Mouse (Mus musculus) heart, embryonic 12.5 days (tissue): Measurements from ENCODE around the gene Stx11. TPM values are rescaled to one million over a fixed set of nuclear protein-coding genes. Genes with fewer than 3 reads are reported as not detected.

Experiments used
- ATAC-seq: fragments of 200-750 bp; cut with Nextera tagmentation; 2 replicates; pipeline ENCODE4 v1.8.0; 2017; ENCODE audit warnings: moderate TSS enrichment, moderate library complexity; ENCODE audit not compliant: insufficient number of reproducible peaks, low FRiP score
- H3K27ac ChIP-seq: fragments of 300-500 bp; sonication (generic); 2 replicates; pipeline ENCODE4 v1.5.1; 2016; ENCODE audit warnings: mild to moderate bottlenecking, moderate library complexity; ENCODE audit not compliant: poor library complexity, severe bottlenecking
- H3K27me3 ChIP-seq: fragments of 300-500 bp; sonication (generic); replicated peaks from 2 replicates; pipeline ENCODE4 v1.6.1; 2016; ENCODE audit warnings: mild to moderate bottlenecking, moderate library complexity
- H3K36me3 ChIP-seq: fragments of 300-500 bp; sonication (generic); 2 replicates; pipeline ENCODE4 v1.6.1; 2016; ENCODE audit warnings: mild to moderate bottlenecking, moderate library complexity
- H3K4me1 ChIP-seq: fragments of 300-500 bp; sonication (generic); replicated peaks from 2 replicates; pipeline ENCODE4 v1.6.1; 2016; ENCODE audit warnings: mild to moderate bottlenecking
- H3K4me2 ChIP-seq: fragments of 300-500 bp; sonication (generic); 2 replicates; pipeline ENCODE4 v1.6.1; 2016; ENCODE audit warnings: mild to moderate bottlenecking, moderate library complexity
- H3K4me3 ChIP-seq: fragments of 300-500 bp; sonication (generic); 2 replicates; pipeline ENCODE4 v1.5.1; 2016; ENCODE audit warnings: mild to moderate bottlenecking
- H3K9ac ChIP-seq: fragments of 300-500 bp; sonication (generic); 2 replicates; pipeline ENCODE4 v1.6.1; 2016; ENCODE audit warnings: mild to moderate bottlenecking, moderate library complexity
- H3K9me3 ChIP-seq: fragments of 300-500 bp; sonication (generic); replicated peaks from 2 replicates; pipeline ENCODE4 v1.6.1; 2016; ENCODE audit warnings: mild to moderate bottlenecking, moderate library complexity
- WGBS: fragments of 180-500 bp; shearing (Covaris S2); methylation state at CpG from one replicate; pipeline ENCODE4 v1.1.7; 2016; 5-methylcytosine and 5-hydroxymethylcytosine counted together
- polyA plus RNA-seq: library from polyadenylated mRNA; unstranded; fragments of >200 nt; fragmentation: Nextera tagmentation; extraction: Ambion mirVana; gene quantifications from 2 replicates; pipeline ENCODE4 v1.2.1, GENCODE M21; 2016

Stx11 gene
- polyA plus RNA-seq, 1 experiment from 2014 or later, result 5.5 TPM

- Histone ChIP-seq H3K4me2 (no peak overlapping the region), H3K9me3 (no peaks in the 10 kb centered on the region), H3K9ac (no peak overlapping the region), H3K4me3 (no peak overlapping the region), H3K27ac (no peak overlapping the region), H3K27me3 (no peaks in the 10 kb centered on the region), H3K36me3 (no peaks in the 10 kb centered on the region), H3K4me1 (peaks cover 15% of the 10 kb centered on the region; the same call in 1 of the 2 replicates)
- ATAC-seq, result no peak
- WGBS, result 51% methylated on average over 3 of the region's 3 CpGs
These were observed 19.4 kb upstream of the Stx11 start for GRCm38 (mm10) chr10:12983516-12983915.

GRCm38 (mm10) chr10:12981071-12981470 lies 17.0 kb upstream of the Stx11 start:
- H3K27me3 ChIP-seq, result no peaks in the 10 kb centered on the region
- H3K4me3 ChIP-seq, result no peak overlapping the region
- H3K4me2 ChIP-seq, result no peak overlapping the region
- H3K36me3 ChIP-seq, result no peaks in the 10 kb centered on the region
- no peak overlapping the region for H3K9ac ChIP-seq
- peaks cover 6% of the 10 kb centered on the region; the same call in 1 of the 2 replicates for H3K4me1 ChIP-seq
- H3K27ac ChIP-seq, result no peak overlapping the region
- ATAC-seq, result no peak
- H3K9me3 ChIP-seq, result no peaks in the 10 kb centered on the region
- WGBS, result 68% methylated on average over 7 of the region's 7 CpGs

DNA sequence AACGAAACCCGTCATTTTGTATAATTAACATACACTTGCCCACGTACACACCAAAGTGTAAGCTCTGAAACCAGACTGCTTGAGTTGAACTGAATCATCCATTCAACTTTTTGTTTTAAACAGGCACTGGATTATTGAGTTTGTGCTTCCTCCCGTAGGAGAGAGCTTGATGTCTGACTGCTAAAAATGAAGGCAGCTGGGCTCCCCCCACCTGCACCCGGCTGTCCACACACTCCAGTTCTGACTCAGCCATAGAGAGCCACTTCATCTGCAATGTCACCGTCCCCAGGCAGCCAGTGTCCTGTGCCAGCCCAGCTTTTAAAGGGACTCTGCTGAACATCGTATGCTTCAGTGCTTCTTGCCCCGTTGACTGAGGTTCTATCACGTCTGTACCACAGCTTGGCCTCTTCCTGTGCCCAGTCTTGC lies 13.7 kb upstream of the Stx11 start:
- no peak overlapping the region for H3K4me2 ChIP-seq
- H3K27ac ChIP-seq, result no peak overlapping the region
- WGBS, result 70% methylated on average over 9 of the region's 9 CpGs
- no peak overlapping the region for H3K4me3 ChIP-seq
- H3K9ac ChIP-seq, result no peak overlapping the region
- H3K36me3 ChIP-seq, result no peaks in the 10 kb centered on the region
- ATAC-seq, result no peak
- no peaks in the 10 kb centered on the region for H3K9me3 ChIP-seq
- no peaks in the 10 kb centered on the region for H3K27me3 ChIP-seq
- H3K4me1 ChIP-seq, result peaks cover 3% of the 10 kb centered on the region; the same call in 1 of the 2 replicates

DNA sequence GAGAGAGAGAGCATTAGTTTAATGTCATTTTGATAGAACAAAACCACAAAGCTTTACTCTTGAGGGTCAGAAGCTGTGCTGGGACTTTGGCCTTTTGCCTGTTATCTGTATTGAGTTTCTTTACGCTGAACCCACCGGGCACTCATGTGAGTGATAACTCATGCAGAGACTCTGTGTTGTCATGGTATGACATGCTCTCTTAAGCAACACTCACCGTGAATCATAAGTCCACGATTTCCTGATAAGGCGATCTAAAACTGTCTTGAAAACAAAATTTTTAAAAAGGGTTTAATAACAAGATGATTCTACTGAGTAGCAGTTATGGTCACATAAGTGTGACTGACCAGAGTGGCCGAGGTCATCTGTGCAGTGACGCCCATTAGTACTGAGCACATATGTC lies 12.5 kb upstream of the Stx11 start:
- no peaks in the 10 kb centered on the region for H3K9me3 ChIP-seq
- no peak overlapping the region for H3K4me2 ChIP-seq
- H3K9ac ChIP-seq, result no peak overlapping the region
- H3K27ac ChIP-seq, result no peak overlapping the region
- H3K4me1 ChIP-seq, result peaks cover 3% of the 10 kb centered on the region; the same call in 1 of the 2 replicates
- 79% methylated on average over 7 of the region's 7 CpGs for WGBS
- H3K36me3 ChIP-seq, result no peaks in the 10 kb centered on the region
- no peak overlapping the region for H3K4me3 ChIP-seq
- ATAC-seq, result no peak
- no peaks in the 10 kb centered on the region for H3K27me3 ChIP-seq

DNA sequence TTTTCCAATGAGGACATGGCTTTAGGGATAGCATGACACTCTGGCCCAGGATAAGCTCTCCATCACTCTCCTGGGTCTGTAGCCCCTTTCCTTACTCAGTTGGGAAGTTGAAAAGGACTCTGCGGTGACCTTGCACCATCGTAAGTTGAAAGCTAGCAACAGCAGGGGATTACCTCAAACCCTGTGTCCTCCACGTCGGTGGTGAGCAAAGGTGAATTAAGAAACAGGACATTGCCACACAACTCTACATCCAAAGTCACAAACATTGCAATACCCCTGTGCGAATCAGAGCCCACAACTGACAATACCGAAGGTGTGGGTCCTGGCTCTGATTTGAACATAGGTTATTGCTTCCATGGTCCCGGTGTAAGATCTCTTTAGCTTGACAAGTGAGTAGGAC lies 11.9 kb upstream of the Stx11 start:
- no peak overlapping the region for H3K4me3 ChIP-seq
- no peak overlapping the region for H3K4me2 ChIP-seq
- H3K9me3 ChIP-seq, result no peaks in the 10 kb centered on the region
- 81% methylated on average over 7 of the region's 7 CpGs for WGBS
- no peak overlapping the region for H3K9ac ChIP-seq
- peaks cover 3% of the 10 kb centered on the region; the same call in 1 of the 2 replicates for H3K4me1 ChIP-seq
- H3K27ac ChIP-seq, result no peak overlapping the region
- H3K36me3 ChIP-seq, result no peaks in the 10 kb centered on the region
- no peak for ATAC-seq
- H3K27me3 ChIP-seq, result no peaks in the 10 kb centered on the region

GRCm38 (mm10) chr10:12975461-12975860 lies 11.4 kb upstream of the Stx11 start:
- ATAC-seq, result no peak
- WGBS, result 87% methylated on average over 3 of the region's 3 CpGs
- H3K36me3 ChIP-seq, result no peaks in the 10 kb centered on the region
- no peak overlapping the region for H3K9ac ChIP-seq
- no peak overlapping the region for H3K27ac ChIP-seq
- H3K4me1 ChIP-seq, result no peaks in the 10 kb centered on the region
- no peak overlapping the region for H3K4me3 ChIP-seq
- H3K4me2 ChIP-seq, result no peak overlapping the region
- H3K9me3 ChIP-seq, result no peaks in the 10 kb centered on the region
- no peaks in the 10 kb centered on the region for H3K27me3 ChIP-seq

- no peak overlapping the region for H3K4me3 ChIP-seq
- no peak for ATAC-seq
- H3K9me3 ChIP-seq, result no peaks in the 10 kb centered on the region
- WGBS, result 86% methylated on average over 6 of the region's 6 CpGs
- no peaks in the 10 kb centered on the region for H3K27me3 ChIP-seq
- H3K36me3 ChIP-seq, result no peaks in the 10 kb centered on the region
- H3K4me2 ChIP-seq, result no peak overlapping the region
- H3K27ac ChIP-seq, result no peak overlapping the region
- H3K4me1 ChIP-seq, result no peaks in the 10 kb centered on the region
- no peak overlapping the region for H3K9ac ChIP-seq
These were observed 10.5 kb upstream of the Stx11 start for GRCm38 (mm10) chr10:12974572-12974971.

DNA sequence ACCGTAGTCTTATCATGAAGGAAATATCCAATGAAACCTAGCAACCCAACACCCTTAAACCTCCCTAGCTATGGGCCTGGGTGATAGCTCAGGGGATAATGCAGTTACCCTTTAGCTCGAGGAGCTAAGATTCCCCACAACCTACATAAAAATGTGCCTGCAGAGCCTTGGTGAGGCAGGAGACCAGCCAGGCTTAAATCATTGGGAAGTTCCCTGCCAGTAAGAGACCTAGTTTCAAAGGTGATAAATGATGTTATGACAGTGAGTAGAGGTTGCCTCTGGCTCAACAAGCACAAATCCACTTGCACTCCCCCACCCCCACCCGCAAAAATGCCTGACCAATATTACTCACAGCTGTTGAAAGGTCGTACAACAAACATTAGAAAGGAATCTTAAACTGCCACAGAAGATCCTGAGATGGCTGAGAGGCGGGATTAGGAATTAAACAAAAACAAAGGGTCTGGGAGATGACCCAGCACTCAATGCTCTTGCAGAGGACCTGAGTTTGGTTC lies 1.6 kb upstream of the Stx11 start:
- Histone ChIP-seq H3K4me1 (0 out of 2 replicates have a peak, but pooled peaks cover 4% of the 10 kb centered on the region), H3K9me3 (no peaks in the 10 kb centered on the region), H3K27me3 (no peaks in the 10 kb centered on the region), H3K4me2 (no peak overlapping the region), H3K9ac (no peak overlapping the region), H3K4me3 (no peak overlapping the region), H3K27ac (no peak overlapping the region), H3K36me3 (no peaks in the 10 kb centered on the region)
- no peak for ATAC-seq
- 70% methylated on average over 5 of the region's 5 CpGs for WGBS

DNA sequence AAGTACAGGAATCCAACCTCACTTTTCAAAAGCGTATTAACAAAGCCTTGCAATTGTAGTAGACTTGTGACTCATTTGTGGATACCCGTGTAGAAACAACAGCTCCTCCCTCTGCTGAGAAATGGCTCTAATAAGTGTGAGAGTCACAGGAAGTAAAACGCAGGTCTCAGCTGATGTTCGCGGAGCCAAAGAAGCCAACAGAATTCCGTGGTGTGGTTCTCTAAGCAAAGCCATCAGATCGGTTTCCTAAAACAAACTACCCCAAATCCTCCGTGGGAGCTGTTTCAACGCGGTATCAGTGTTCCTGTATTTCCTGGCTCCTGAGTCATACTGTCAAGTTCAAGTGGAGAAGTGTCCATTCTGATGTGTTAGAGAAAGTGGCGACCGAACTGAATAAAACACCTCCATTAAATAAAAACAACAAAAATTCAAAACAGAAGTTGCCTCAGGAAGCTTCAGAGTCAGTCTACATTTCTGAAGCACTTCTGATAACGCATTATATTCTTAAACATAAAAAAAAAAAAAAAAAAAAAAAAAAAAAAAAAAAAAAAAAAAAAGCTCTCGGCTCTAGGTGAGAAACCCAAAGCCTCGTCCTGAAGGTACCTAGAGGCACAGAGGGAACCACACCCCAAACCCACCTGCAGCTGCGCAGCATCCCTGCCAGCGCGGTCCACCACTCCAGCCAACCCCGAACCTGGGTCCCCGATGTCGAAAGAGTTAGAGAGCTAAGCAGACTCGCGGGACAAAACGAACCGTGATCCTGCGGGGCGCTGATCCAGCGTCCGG lies 543 bp downstream of the Stx11 start:
- peak overlapping the region; percentile 65 for H3K9ac ChIP-seq
- H3K27ac ChIP-seq, result no peak overlapping the region
- H3K9me3 ChIP-seq, result no peaks in the 10 kb centered on the region
- 5% methylated on average over 29 of the region's 29 CpGs for WGBS
- H3K4me3 ChIP-seq, result peak overlapping the region; percentile 67
- ATAC-seq, result peak; percentile 37; the same call in 1 of the 2 replicates
- no peaks in the 10 kb centered on the region for H3K36me3 ChIP-seq
- no peaks in the 10 kb centered on the region for H3K27me3 ChIP-seq
- H3K4me1 ChIP-seq, result 0 out of 2 replicates have a peak, but pooled peaks cover 4% of the 10 kb centered on the region
- H3K4me2 ChIP-seq, result peak overlapping the region; percentile 89

- Histone ChIP-seq H3K4me2 (no peak overlapping the region), H3K9me3 (no peaks in the 10 kb centered on the region), H3K9ac (no peak overlapping the region), H3K27ac (no peak overlapping the region), H3K27me3 (no peaks in the 10 kb centered on the region), H3K4me1 (0 out of 2 replicates have a peak, but pooled peaks cover 4% of the 10 kb centered on the region), H3K4me3 (no peak overlapping the region), H3K36me3 (no peaks in the 10 kb centered on the region)
- ATAC-seq, result no peak
These were observed 1.9 kb downstream of the Stx11 start for GRCm38 (mm10) chr10:12962238-12962637.

DNA sequence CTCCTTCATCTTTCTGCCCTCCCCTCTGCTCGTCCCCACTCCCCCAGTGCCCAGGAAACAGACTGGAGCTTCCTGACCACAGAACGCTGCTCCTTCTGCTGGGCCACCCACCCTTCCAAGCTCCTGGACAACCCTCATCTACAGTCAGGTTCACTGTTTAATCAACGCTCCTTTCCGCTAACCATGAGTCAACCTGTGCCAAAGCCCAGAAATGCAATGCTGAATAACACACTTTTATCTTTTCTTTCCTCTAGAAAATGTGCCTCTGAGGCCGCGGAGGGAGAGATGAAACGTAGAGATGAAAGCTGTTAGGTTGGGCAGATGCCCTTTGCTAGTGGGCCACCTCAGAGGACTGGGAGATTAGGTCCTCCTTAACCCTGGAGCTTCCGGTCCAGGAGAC lies 2.6 kb downstream of the Stx11 start:
- Histone ChIP-seq H3K4me2 (no peak overlapping the region), H3K9ac (no peak overlapping the region), H3K27me3 (no peaks in the 10 kb centered on the region), H3K4me3 (no peak overlapping the region), H3K9me3 (no peaks in the 10 kb centered on the region), H3K4me1 (0 out of 2 replicates have a peak, but pooled peaks cover 4% of the 10 kb centered on the region), H3K36me3 (no peaks in the 10 kb centered on the region), H3K27ac (no peak overlapping the region)
- ATAC-seq, result no peak
- WGBS, result 68% methylated on average over 8 of the region's 8 CpGs
